Mouse (Mus musculus): ENCODE results near the gene Kndc1.

Gene Kndc1

DNA sequence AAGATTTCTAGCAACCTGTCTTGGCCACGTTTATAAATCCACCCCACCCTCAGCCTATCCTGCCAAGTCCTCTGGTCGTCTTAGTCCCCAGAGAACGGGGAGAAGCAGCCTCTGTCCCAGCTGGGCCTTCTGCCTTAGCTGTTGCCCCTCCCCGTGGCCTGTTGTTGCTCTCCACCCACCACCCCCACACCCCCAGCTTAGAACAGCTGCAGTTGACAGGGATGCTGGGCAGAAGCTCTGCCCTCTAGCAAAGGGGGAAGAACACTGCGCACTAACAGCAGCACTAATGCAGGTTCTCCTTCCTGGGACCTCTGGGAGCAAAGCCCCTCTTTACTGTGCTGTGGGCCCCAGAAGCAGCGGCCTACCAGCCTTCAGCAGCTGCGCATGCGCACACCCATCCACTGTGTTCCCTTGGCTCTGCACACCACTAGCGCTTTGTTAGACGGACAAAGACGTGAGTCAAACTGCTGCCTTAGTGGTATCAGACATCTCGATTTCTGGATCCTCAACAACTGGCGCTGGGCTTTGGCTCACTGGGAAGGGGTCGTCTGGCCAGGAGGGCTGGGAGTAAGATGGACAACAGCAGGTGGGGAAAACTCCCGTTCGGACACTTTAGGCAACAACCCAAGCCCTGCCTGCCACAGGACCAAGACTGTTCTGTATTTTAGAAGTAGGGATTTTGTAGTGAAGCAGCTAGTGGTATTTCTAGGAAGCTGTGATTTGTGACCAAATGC is 46.1 kb downstream of the Kndc1 start:
- in situ Hi-C loops (cut with MboI; ENCODE audit: low pct_unique_long_range_greater_than_20kb in 1 of 2, low sequenced_read_pairs in 2 of 2, unreplicated experiment in 1 of 2), result loop anchor here in 1 of 2 experiments (25.0 kb wide), 1 partner anchor 1522 kb away; the partner anchor contains the start of genes Cd151, Cracr2b and Pnpla2

- in situ Hi-C loops (cut with MboI; ENCODE audit: low pct_unique_long_range_greater_than_20kb in 1 of 2, low sequenced_read_pairs in 2 of 2, unreplicated experiment in 1 of 2), result loop anchor here in 1 of 2 experiments (25.0 kb wide), 1 partner anchor 1519 kb away; the partner anchor contains the start of genes Cd151, Cracr2b and Pnpla2
Observed at GRCm38 (mm10) chr7:139943674-139944281, 49.3 kb downstream of the Kndc1 start, which contains the start of gene Utf1. Utf1 (plus strand) TSS chr7:139943789.

- in situ Hi-C loops (cut with MboI; ENCODE audit: low pct_unique_long_range_greater_than_20kb in 1 of 2, low sequenced_read_pairs in 2 of 2, unreplicated experiment in 1 of 2), result loop anchor here in 1 of 2 experiments (25.0 kb wide), 1 partner anchor 1518 kb away; the partner anchor contains the start of genes Cd151, Cracr2b and Pnpla2
Observed at GRCm38 (mm10) chr7:139944291-139945240, 50.1 kb downstream of the Kndc1 start.

GRCm38 (mm10) chr7:139945516-139945915 is 51.0 kb downstream of the Kndc1 start:
- in situ Hi-C loops (cut with MboI; ENCODE audit: low pct_unique_long_range_greater_than_20kb in 1 of 2, low sequenced_read_pairs in 2 of 2, unreplicated experiment in 1 of 2), result loop anchor here in 1 of 2 experiments (25.0 kb wide), 1 partner anchor 1517 kb away; the partner anchor contains the start of genes Cd151, Cracr2b and Pnpla2

DNA sequence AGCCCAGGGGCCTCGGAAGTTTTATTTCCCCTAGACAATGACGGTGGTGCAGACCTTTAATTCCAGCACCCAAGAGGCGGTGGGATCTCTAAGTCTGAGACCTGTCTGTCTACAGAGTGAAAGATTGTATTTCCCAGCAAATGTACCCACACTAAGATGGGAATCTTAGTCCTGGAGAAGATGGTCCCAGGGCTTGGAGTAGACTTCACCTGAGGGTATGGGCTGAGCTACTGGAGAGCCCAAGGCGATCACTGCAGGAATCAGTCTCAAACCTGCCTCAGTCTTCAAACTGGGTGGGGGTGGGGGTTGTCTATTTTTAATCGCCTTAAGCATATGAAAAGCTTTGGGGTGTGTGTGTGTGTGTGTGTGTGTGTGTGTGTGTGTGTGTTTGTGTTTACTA is 51.5 kb downstream of the Kndc1 start:
- in situ Hi-C loops (cut with MboI; ENCODE audit: low pct_unique_long_range_greater_than_20kb in 1 of 2, low sequenced_read_pairs in 2 of 2, unreplicated experiment in 1 of 2), result loop anchor here in 1 of 2 experiments (25.0 kb wide), 1 partner anchor 1516 kb away; the partner anchor contains the start of genes Cd151, Cracr2b and Pnpla2

- in situ Hi-C loops (cut with MboI; ENCODE audit: low pct_unique_long_range_greater_than_20kb in 1 of 2, low sequenced_read_pairs in 2 of 2, unreplicated experiment in 1 of 2), result loop anchor here in 1 of 2 experiments (25.0 kb wide), 1 partner anchor 1512 kb away; the partner anchor contains the start of genes Cd151, Cracr2b and Pnpla2
Observed at GRCm38 (mm10) chr7:139949893-139950282, 55.4 kb downstream of the Kndc1 start.

GRCm38 (mm10) chr7:139950283-139950971 is 55.9 kb downstream of the Kndc1 start:
- in situ Hi-C loops (cut with MboI; ENCODE audit: low pct_unique_long_range_greater_than_20kb in 1 of 2, low sequenced_read_pairs in 2 of 2, unreplicated experiment in 1 of 2), result no loop called here

DNA sequence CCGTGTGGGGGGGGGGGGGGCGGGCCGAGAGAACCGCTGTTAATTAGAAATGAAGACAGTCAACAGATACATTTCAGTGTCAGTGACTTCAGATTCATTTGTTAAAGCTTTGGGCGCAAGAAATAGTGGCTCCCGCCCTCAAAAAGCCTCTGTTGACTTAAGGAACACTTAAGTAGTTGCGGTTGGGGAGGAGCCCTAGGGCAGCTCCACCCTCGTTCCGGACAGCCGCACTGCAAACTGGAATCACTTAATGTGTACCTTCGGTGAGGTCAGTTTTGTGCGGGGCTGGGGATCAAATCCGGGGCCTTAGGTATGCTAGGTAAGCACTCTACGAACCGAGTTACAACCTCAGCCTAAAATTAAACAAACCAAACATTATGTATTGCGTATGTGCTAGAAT is 56.6 kb downstream of the Kndc1 start:
- in situ Hi-C loops (cut with MboI; ENCODE audit: low pct_unique_long_range_greater_than_20kb in 1 of 2, low sequenced_read_pairs in 2 of 2, unreplicated experiment in 1 of 2), result no loop called here

- in situ Hi-C loops (cut with MboI; ENCODE audit: low pct_unique_long_range_greater_than_20kb in 1 of 2, low sequenced_read_pairs in 2 of 2, unreplicated experiment in 1 of 2), result no loop called here
Observed at GRCm38 (mm10) chr7:139951991-139952633, 57.6 kb downstream of the Kndc1 start.

DNA sequence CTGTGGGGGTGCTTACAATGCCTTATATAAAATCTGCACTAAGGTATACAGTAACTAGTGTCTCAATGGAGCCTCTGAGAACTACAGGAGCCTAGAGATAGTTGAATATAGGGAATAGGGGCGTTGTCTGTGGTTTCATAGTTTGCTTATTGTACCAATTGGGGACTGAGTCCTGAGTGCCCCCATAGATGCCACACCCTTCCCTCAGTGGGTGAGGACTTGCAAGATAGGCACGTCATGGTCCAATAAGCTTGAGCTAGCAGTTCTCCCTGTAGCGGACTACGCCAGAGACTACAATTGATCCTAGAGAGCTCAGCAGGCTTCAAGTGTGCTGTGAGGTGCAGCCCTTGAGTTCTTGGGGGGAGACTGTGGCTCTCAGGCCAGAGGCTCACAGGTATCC is 61.0 kb downstream of the Kndc1 start:
- in situ Hi-C loops (cut with MboI; ENCODE audit: low pct_unique_long_range_greater_than_20kb in 1 of 2, low sequenced_read_pairs in 2 of 2, unreplicated experiment in 1 of 2), result no loop called here

DNA sequence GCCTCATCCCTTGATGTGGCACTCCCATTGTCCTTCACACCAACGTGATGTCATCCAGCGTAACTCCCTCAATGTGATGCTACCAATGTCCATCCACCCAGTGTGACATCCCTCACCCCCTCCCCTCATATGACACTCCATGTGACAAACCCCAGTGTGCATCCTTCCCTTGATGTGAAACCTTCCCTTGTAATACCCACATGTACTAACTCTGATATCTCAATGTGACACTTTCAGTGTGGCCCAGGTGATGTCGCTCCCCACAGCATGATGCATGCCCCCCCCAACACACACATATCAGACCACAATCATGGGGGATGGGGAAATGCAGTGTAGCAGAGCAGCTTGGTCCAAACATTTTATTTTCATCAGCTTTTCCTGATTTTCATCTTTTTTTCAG is 62.2 kb downstream of the Kndc1 start:
- in situ Hi-C loops (cut with MboI; ENCODE audit: low pct_unique_long_range_greater_than_20kb in 1 of 2, low sequenced_read_pairs in 2 of 2, unreplicated experiment in 1 of 2), result no loop called here

- in situ Hi-C loops (cut with MboI; ENCODE audit: low pct_unique_long_range_greater_than_20kb in 1 of 2, low sequenced_read_pairs in 2 of 2, unreplicated experiment in 1 of 2), result no loop called here
Observed at GRCm38 (mm10) chr7:139957437-139957836, 62.9 kb downstream of the Kndc1 start.

DNA sequence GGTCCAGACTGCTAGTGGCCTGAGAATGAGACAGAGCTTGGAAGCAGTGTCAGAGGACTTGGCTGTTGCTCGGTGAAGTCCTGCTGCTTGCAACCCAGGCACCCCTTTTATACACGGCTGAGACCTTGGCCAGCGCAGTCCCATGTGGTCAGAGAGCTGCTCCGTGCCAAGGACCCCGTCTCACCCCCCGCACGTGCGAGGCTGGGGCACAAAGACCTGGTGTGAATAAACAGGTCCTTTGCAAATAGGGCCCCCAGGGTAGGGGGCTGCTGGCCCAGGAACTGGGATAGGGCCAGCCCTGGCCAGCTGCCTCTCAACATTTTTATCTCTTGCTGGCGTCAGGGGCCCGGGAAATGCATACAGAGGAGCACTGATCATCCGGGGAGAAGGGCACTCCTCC is 63.5 kb downstream of the Kndc1 start:
- in situ Hi-C loops (cut with MboI; ENCODE audit: low pct_unique_long_range_greater_than_20kb in 1 of 2, low sequenced_read_pairs in 2 of 2, unreplicated experiment in 1 of 2), result no loop called here

- in situ Hi-C loops (cut with MboI; ENCODE audit: low pct_unique_long_range_greater_than_20kb in 1 of 2, low sequenced_read_pairs in 2 of 2, unreplicated experiment in 1 of 2), result no loop called here
Observed at GRCm38 (mm10) chr7:139961141-139961540, 66.6 kb downstream of the Kndc1 start.

DNA sequence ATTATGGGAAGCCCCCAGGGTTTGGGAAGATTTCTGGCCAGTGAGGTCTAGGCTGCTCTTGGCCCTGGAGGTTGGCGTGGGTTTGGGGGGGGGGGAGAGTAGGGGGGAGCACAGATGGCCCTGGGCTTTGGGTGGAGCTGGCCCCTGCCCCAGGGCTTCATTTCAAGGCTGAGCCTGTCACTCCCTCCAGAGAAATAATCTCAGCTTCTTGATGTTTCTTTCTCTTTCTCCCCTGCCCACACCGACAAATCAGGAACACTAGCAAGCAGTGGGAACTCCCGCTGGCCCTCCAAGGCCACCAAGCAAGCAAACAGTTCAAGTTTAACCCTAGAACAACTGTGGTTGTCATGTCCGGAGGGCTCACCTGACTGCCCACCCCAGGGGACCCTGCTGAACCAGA is 69.3 kb downstream of the Kndc1 start:
- in situ Hi-C loops (cut with MboI; ENCODE audit: low pct_unique_long_range_greater_than_20kb in 1 of 2, low sequenced_read_pairs in 2 of 2, unreplicated experiment in 1 of 2), result no loop called here

DNA sequence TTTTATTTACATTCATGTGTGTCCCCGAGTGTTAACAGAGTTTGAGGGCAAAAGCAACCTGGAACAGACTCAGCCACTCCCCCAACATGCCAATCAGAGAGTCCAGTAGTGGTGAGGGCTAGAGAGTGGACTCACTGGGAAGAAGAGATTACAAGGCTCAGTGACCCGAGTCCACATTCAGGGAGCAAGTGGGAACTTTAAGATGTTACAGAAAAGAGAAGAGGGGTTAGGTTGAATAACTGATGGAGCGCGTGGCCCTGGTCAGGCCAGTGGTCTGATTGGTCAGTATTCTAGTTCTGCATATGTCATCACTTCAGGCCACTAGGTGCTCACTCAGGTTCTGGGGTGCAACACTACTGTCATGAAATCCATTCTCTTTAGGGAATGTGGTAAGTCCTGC is 72.7 kb downstream of the Kndc1 start:
- in situ Hi-C loops (cut with MboI; ENCODE audit: low pct_unique_long_range_greater_than_20kb in 1 of 2, low sequenced_read_pairs in 2 of 2, unreplicated experiment in 1 of 2), result no loop called here

DNA sequence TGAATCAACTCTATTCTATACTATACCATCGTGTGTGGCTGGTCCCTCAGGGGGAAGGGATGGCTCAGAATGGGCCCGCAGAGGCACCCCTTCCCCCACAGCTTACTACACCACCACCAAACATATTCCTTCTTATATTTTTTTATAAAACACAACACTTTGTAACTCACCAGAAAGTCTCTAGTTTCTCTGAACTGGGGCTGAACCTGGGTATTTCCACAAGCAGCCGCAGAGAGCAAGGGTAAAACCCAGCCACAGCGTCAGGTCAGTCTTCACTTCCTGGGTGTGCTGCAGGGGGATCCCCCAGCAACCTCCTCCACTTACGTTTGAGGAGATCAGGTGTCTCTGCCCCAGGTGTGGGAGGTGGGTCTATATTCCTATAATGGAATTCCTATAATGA is 73.9 kb downstream of the Kndc1 start:
- in situ Hi-C loops (cut with MboI; ENCODE audit: low pct_unique_long_range_greater_than_20kb in 1 of 2, low sequenced_read_pairs in 2 of 2, unreplicated experiment in 1 of 2), result no loop called here

Data from mouse embryonic stem cell (cell line).